Mouse (Mus musculus): Measurements from ENCODE around the gene Prss57. TPM values are rescaled to one million over a fixed set of nuclear protein-coding genes. Genes with fewer than 3 reads are reported as not detected.
A peak's percentile ranks its signal among the peaks of the same experiment; 100 is the strongest.

The Prss57 gene
- polyA plus RNA-seq, 1 experiment: not detected

DNA sequence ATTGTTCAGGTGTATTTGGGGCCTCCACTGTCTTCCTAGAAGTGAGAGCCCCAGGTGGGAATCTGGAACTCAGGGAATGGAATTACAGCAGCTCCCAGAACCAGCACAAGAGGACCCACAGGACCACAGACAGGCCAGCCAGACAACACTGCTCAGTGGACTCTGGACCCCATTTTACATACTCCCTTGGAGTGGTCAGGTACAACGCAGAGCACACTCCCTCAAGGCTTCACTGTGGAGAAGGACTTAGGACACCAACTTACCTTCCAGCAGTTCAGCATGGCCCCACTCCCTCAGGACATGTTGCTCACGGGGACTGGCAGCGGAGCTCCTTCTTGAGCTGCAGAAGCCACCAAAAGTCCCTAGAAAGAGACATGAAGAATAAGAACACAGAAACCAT is 45.4 kb downstream of the Prss57 start:
- H3K4me1 ChIP-seq (ENCODE audit: control insufficient read depth, insufficient read depth, low read length): peaks cover 12% of the 10 kb centered on the region
- H3K27ac ChIP-seq (ENCODE audit: insufficient read depth, low read depth, low read length): no peak overlapping the region
- TF ChIP-seq POLR2A (IDR thresholded peaks at IDR 0.05; ENCODE audit: borderline replicate concordance, low read depth, low read length) (no peak), CTCF (IDR thresholded peaks at IDR 0.05; ENCODE audit: low read depth, low read length) (no peak)
- H3K4me3 ChIP-seq (ENCODE audit: insufficient read depth, low read length): peak overlapping the region; percentile 90

DNA sequence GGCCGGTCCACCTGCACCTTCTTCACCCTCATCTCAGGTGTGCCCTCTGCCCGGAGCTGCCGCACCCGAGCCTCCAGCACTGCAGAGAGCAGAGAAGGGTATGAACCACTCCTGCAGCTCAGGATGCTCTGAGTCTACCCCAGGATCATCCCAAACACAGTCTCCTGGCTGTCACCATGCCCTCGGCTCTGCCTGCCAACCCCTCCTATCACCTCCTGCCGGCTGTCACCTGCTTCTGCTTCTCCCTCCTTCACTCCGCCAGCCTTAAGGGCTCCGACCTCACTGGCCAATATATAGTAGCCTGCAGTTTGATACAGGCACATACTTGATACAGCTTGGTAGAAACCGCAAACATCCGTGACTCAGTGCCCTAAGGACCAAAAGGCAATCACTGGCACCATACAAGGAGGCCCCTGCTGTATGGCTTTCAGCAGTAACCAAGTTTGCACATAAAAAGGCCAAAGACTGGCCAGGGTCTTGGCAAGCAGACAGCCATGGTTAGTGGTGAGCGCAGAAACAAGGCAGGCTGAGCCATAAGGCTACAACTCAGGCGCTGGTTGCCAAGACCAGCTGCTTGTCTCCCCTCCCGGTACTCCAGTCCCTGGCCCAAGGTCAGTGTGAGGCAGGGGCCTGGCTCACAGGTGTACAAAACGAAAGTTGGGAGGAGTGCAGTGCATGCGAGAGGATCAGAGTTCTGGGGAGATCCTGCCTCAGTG is 47.0 kb downstream of the Prss57 start:
- peaks cover 12% of the 10 kb centered on the region for H3K4me1 ChIP-seq (ENCODE audit: control insufficient read depth, insufficient read depth, low read length)
- no peak overlapping the region for H3K4me3 ChIP-seq (ENCODE audit: insufficient read depth, low read length)
- TF ChIP-seq CTCF (IDR thresholded peaks at IDR 0.05; ENCODE audit: low read depth, low read length) (no peak), POLR2A (IDR thresholded peaks at IDR 0.05; ENCODE audit: borderline replicate concordance, low read depth, low read length) (no peak)
- no peak overlapping the region for H3K27ac ChIP-seq (ENCODE audit: insufficient read depth, low read depth, low read length)

DNA sequence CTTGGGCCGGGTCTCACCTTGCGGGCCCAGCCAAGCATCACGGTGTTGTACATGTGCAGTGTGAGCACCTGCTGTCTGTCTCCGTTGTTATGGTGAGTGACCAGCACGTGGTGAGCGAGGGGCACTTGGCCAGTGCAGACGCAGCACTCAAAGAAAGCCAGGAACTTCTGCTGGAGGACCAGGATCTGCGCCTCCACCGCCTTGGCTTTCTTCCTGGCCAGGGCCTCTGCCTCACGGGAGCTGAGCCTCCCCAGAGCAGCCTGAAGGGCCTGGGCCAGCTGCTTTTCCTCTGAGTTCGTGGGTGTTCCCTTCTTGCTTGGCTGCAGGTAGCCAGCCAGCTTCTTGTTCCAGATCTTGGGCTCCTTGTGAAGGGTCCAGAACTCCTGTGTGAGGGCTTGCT is 47.6 kb downstream of the Prss57 start:
- Histone ChIP-seq H3K4me3 (ENCODE audit: insufficient read depth, low read length) (no peak overlapping the region), H3K4me1 (ENCODE audit: control insufficient read depth, insufficient read depth, low read length) (peaks cover 12% of the 10 kb centered on the region), H3K27ac (ENCODE audit: insufficient read depth, low read depth, low read length) (no peak overlapping the region)
- no peak for TF ChIP-seq POLR2A (IDR thresholded peaks at IDR 0.05; ENCODE audit: borderline replicate concordance, low read depth, low read length)
- TF ChIP-seq CTCF (IDR thresholded peaks at IDR 0.05; ENCODE audit: low read depth, low read length): no peak

DNA sequence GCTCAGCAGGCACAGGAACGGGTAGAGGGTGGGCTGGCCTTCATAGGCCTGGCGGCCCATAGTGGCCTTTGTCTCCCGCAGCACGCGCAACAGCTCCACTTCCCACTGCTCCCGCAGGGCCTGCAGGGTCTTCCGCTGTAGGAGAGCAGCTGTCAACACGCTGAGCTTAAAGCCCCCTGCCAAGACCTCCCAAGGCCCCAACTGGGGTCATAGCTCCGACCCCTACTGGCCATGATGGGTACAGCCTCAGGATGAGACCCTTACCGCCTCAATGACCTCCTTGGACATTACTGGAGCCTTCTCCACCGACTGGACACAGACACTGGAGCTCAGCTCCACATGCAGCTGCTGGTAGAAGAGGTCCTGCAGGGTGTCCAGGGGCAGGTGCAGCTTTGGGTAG is 49.9 kb downstream of the Prss57 start:
- Histone ChIP-seq H3K4me1 (ENCODE audit: control insufficient read depth, insufficient read depth, low read length) (peaks cover 7% of the 10 kb centered on the region), H3K27ac (ENCODE audit: insufficient read depth, low read depth, low read length) (no peak overlapping the region), H3K4me3 (ENCODE audit: insufficient read depth, low read length) (no peak overlapping the region)
- TF ChIP-seq POLR2A (IDR thresholded peaks at IDR 0.05; ENCODE audit: borderline replicate concordance, low read depth, low read length) (no peak), CTCF (IDR thresholded peaks at IDR 0.05; ENCODE audit: low read depth, low read length) (no peak)

DNA sequence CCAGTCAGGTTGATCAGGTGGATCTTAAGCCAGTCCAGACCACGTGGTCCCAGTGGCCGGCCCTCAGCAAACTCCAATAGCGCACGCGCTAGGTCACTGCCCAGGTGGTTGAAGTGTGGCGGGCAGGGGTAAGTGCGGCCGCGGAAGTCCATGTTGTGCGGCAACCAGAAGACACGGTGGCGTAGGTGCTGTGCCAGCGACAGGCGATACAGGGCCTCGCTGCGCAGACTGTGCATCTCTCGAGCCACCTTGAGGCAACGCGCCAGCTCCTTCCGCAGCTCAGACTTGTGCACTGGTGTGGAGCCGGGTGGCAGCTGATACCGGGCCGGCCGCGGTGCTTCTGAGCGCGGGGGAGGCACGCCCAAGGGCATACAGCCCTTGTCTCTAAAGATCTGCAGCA is 51.5 kb downstream of the Prss57 start:
- Histone ChIP-seq H3K4me3 (ENCODE audit: insufficient read depth, low read length) (no peak overlapping the region), H3K27ac (ENCODE audit: insufficient read depth, low read depth, low read length) (no peak overlapping the region), H3K4me1 (ENCODE audit: control insufficient read depth, insufficient read depth, low read length) (no peaks in the 10 kb centered on the region)
- TF ChIP-seq CTCF (IDR thresholded peaks at IDR 0.05; ENCODE audit: low read depth, low read length) (no peak), POLR2A (IDR thresholded peaks at IDR 0.05; ENCODE audit: borderline replicate concordance, low read depth, low read length) (no peak)

- Histone ChIP-seq H3K4me3 (ENCODE audit: insufficient read depth, low read length) (no peak overlapping the region), H3K4me1 (ENCODE audit: control insufficient read depth, insufficient read depth, low read length) (no peaks in the 10 kb centered on the region), H3K27ac (ENCODE audit: insufficient read depth, low read depth, low read length) (no peak overlapping the region)
- TF ChIP-seq POLR2A (IDR thresholded peaks at IDR 0.05; ENCODE audit: borderline replicate concordance, low read depth, low read length) (no peak), CTCF (IDR thresholded peaks at IDR 0.05; ENCODE audit: low read depth, low read length) (no peak)
Measured at GRCm38 (mm10) chr10:79738259-79738658, 52.5 kb downstream of the Prss57 start.

DNA sequence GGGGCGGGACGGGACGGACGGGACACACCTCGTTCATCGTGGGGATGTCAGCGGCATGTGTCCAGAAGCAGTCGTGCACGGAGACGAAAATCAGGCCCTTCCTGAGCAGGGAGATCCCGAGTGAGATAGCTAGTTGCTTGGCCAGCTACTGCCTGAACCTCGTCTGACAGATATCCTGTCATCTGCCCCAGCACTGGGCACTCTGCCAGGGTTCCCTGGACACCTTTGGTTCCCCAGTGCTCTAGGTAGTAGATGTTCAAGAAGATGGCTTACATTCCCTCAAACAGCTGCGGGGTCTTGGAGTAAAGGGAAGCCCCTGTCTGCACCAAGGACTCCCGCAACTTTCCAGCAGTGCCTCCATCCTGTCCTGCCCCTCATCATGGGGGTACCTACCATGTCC is 54.1 kb downstream of the Prss57 start:
- no peak overlapping the region for H3K4me3 ChIP-seq (ENCODE audit: insufficient read depth, low read length)
- H3K27ac ChIP-seq (ENCODE audit: insufficient read depth, low read depth, low read length): no peak overlapping the region
- no peaks in the 10 kb centered on the region for H3K4me1 ChIP-seq (ENCODE audit: control insufficient read depth, insufficient read depth, low read length)
- TF ChIP-seq POLR2A (IDR thresholded peaks at IDR 0.05; ENCODE audit: borderline replicate concordance, low read depth, low read length): no peak
- TF ChIP-seq CTCF (IDR thresholded peaks at IDR 0.05; ENCODE audit: low read depth, low read length): no peak

DNA sequence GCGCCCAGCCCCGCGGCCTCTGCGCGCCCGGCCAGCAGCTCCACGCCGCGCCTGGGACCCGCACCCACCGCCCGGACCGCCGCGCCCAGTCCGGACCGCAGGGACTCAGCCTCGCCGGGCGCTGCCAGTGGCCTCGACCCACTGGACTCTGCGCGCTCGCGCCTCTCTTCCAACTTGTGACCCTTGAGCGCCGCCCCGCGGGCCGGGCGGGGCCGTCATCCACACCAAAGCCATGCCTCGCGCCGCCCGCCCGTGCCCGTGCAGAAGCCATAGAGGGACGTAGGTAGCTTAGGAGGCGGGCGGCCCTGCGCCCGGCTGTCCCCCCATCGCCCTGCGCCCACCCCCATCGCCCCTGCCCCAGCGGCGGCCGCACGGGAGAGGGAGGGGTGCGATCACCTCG is 55.4 kb downstream of the Prss57 start:
- no peak overlapping the region for H3K4me3 ChIP-seq (ENCODE audit: insufficient read depth, low read length)
- H3K4me1 ChIP-seq (ENCODE audit: control insufficient read depth, insufficient read depth, low read length): no peaks in the 10 kb centered on the region
- no peak for TF ChIP-seq POLR2A (IDR thresholded peaks at IDR 0.05; ENCODE audit: borderline replicate concordance, low read depth, low read length)
- TF ChIP-seq CTCF (IDR thresholded peaks at IDR 0.05; ENCODE audit: low read depth, low read length): no peak
- H3K27ac ChIP-seq (ENCODE audit: insufficient read depth, low read depth, low read length): no peak overlapping the region

DNA sequence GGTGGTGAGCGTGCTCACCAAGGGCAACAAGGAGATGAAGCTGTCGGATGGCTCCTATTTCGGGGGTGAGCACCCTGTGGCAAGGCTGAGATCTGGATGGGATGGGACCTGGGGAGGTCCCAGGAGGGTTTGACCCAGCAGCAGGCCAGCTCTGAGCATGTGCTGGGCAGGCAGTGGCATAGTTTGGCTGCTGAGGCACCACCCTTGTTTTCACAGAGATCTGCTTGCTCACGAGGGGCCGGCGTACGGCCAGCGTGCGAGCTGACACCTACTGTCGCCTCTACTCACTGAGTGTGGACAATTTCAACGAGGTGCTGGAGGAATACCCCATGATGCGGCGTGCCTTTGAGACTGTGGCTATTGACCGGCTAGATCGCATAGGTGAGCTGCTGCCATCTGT is 56.9 kb downstream of the Prss57 start:
- no peak overlapping the region for H3K4me3 ChIP-seq (ENCODE audit: insufficient read depth, low read length)
- TF ChIP-seq CTCF (IDR thresholded peaks at IDR 0.05; ENCODE audit: low read depth, low read length) (no peak), POLR2A (IDR thresholded peaks at IDR 0.05; ENCODE audit: borderline replicate concordance, low read depth, low read length) (no peak)

GRCm38 (mm10) chr10:79732500-79732899 is 58.3 kb downstream of the Prss57 start:
- no peak overlapping the region for H3K27ac ChIP-seq (ENCODE audit: insufficient read depth, low read depth, low read length)
- TF ChIP-seq POLR2A (IDR thresholded peaks at IDR 0.05; ENCODE audit: borderline replicate concordance, low read depth, low read length): no peak
- TF ChIP-seq CTCF (IDR thresholded peaks at IDR 0.05; ENCODE audit: low read depth, low read length): peak; percentile 45; the same call in 1 of the 2 replicates
- no peaks in the 10 kb centered on the region for H3K4me1 ChIP-seq (ENCODE audit: control insufficient read depth, insufficient read depth, low read length)
- no peak overlapping the region for H3K4me3 ChIP-seq (ENCODE audit: insufficient read depth, low read length)

More for the DNA sequence above, 56.9 kb downstream of the Prss57 start:
- Histone ChIP-seq H3K4me1 (ENCODE audit: control insufficient read depth, insufficient read depth, low read length) (no peaks in the 10 kb centered on the region), H3K27ac (ENCODE audit: insufficient read depth, low read depth, low read length) (no peak overlapping the region)

Other genes with a start within 250 kb of the Prss57 start
- 32.1 and 35.1 TPM in 2 replicates for gene Mier2, start 235.8 kb downstream of the Prss57 start, polyA plus RNA-seq (2012; ENCODE audit: insufficient read depth, insufficient read length, missing spikeins)
- gene Theg, start 203.6 kb downstream of the Prss57 start, polyA plus RNA-seq (2012; ENCODE audit: insufficient read depth, insufficient read length, missing spikeins): not detected in 2 replicates
- gene C2cd4c, start 176.9 kb downstream of the Prss57 start, polyA plus RNA-seq (2012; ENCODE audit: insufficient read depth, insufficient read length, missing spikeins): 0.29 TPM in 1 of 2 replicates, not detected in the other
- gene Shc2, start 153.0 kb downstream of the Prss57 start, polyA plus RNA-seq (2012; ENCODE audit: insufficient read depth, insufficient read length, missing spikeins): 0.40 and 0.71 TPM in 2 replicates
- not detected in 2 replicates for gene Odf3l2, start 145.2 kb downstream of the Prss57 start, polyA plus RNA-seq (2012; ENCODE audit: insufficient read depth, insufficient read length, missing spikeins)
- not detected in 2 replicates for gene Madcam1, start 126.4 kb downstream of the Prss57 start, polyA plus RNA-seq (2012; ENCODE audit: insufficient read depth, insufficient read length, missing spikeins)
- 32.7 and 36.2 TPM in 2 replicates for gene Tpgs1, start 121.6 kb downstream of the Prss57 start, polyA plus RNA-seq (2012; ENCODE audit: insufficient read depth, insufficient read length, missing spikeins)
- gene Cdc34, start 108.8 kb downstream of the Prss57 start, polyA plus RNA-seq (2012; ENCODE audit: insufficient read depth, insufficient read length, missing spikeins): 74.9 and 77.1 TPM in 2 replicates
- 0.84 TPM in 1 of 2 replicates, not detected in the other for gene Gzmm, start 101.9 kb downstream of the Prss57 start, polyA plus RNA-seq (2012; ENCODE audit: insufficient read depth, insufficient read length, missing spikeins)
- gene Bsg, start 86.5 kb downstream of the Prss57 start, polyA plus RNA-seq (2012; ENCODE audit: insufficient read depth, insufficient read length, missing spikeins): 300 and 307 TPM in 2 replicates
- gene Hcn2, start 74.3 kb downstream of the Prss57 start, polyA plus RNA-seq (2012; ENCODE audit: insufficient read depth, insufficient read length, missing spikeins): 0.86 and 1.3 TPM in 2 replicates
- gene Polrmt, start 44.4 kb downstream of the Prss57 start, polyA plus RNA-seq (2012; ENCODE audit: insufficient read depth, insufficient read length, missing spikeins): 18.8 and 19.8 TPM in 2 replicates
- not detected in 2 replicates for gene Fgf22, start 35.9 kb downstream of the Prss57 start, polyA plus RNA-seq (2012; ENCODE audit: insufficient read depth, insufficient read length, missing spikeins)
- 23.3 and 27.6 TPM in 2 replicates for gene Rnf126, start 24.0 kb downstream of the Prss57 start, polyA plus RNA-seq (2012; ENCODE audit: insufficient read depth, insufficient read length, missing spikeins)
- 1.0 and 1.1 TPM in 2 replicates for gene Fstl3, start 13.7 kb downstream of the Prss57 start, polyA plus RNA-seq (2012; ENCODE audit: insufficient read depth, insufficient read length, missing spikeins)
- 2.9 and 3.4 TPM in 2 replicates for gene Palm, start 2.6 kb upstream of the Prss57 start, polyA plus RNA-seq (2012; ENCODE audit: insufficient read depth, insufficient read length, missing spikeins)
- 0.91 TPM in 1 of 2 replicates, not detected in the other for gene Misp, start 30.0 kb upstream of the Prss57 start, polyA plus RNA-seq (2012; ENCODE audit: insufficient read depth, insufficient read length, missing spikeins)
- gene Ptbp1, start 63.5 kb upstream of the Prss57 start, polyA plus RNA-seq (2012; ENCODE audit: insufficient read depth, insufficient read length, missing spikeins): 129 and 141 TPM in 2 replicates
- gene Prtn3, start 83.5 kb upstream of the Prss57 start, polyA plus RNA-seq (2012; ENCODE audit: insufficient read depth, insufficient read length, missing spikeins): not detected in 2 replicates
- gene Plppr3, start 83.7 kb upstream of the Prss57 start, polyA plus RNA-seq (2012; ENCODE audit: insufficient read depth, insufficient read length, missing spikeins): not detected in 2 replicates
- 0.75 TPM in 1 of 2 replicates, not detected in the other for gene Elane, start 95.3 kb upstream of the Prss57 start, polyA plus RNA-seq (2012; ENCODE audit: insufficient read depth, insufficient read length, missing spikeins)
- 1.3 TPM in 1 of 2 replicates, not detected in the other for gene Cfd, start 99.9 kb upstream of the Prss57 start, polyA plus RNA-seq (2012; ENCODE audit: insufficient read depth, insufficient read length, missing spikeins)
- 14.6 and 19.3 TPM in 2 replicates for gene Med16, start 118.0 kb upstream of the Prss57 start, polyA plus RNA-seq (2012; ENCODE audit: insufficient read depth, insufficient read length, missing spikeins)
- not detected in 2 replicates for gene Gm26602, start 119.9 kb upstream of the Prss57 start, polyA plus RNA-seq (2012; ENCODE audit: insufficient read depth, insufficient read length, missing spikeins)
- gene Kiss1r, start 126.0 kb upstream of the Prss57 start, polyA plus RNA-seq (2012; ENCODE audit: insufficient read depth, insufficient read length, missing spikeins): 0.67 and 0.71 TPM in 2 replicates
- 87.2 and 90.4 TPM in 2 replicates for gene R3hdm4, start 130.2 kb upstream of the Prss57 start, polyA plus RNA-seq (2012; ENCODE audit: insufficient read depth, insufficient read length, missing spikeins)
- 15.4 and 17.8 TPM in 2 replicates for gene Arid3a, start 136.1 kb upstream of the Prss57 start, polyA plus RNA-seq (2012; ENCODE audit: insufficient read depth, insufficient read length, missing spikeins)
- gene Wdr18, start 169.2 kb upstream of the Prss57 start, polyA plus RNA-seq (2012; ENCODE audit: insufficient read depth, insufficient read length, missing spikeins): 32.2 and 35.8 TPM in 2 replicates
- 0.65 and 0.91 TPM in 2 replicates for gene Grin3b, start 179.8 kb upstream of the Prss57 start, polyA plus RNA-seq (2012; ENCODE audit: insufficient read depth, insufficient read length, missing spikeins)
- gene Tmem259, start 193.4 kb upstream of the Prss57 start, polyA plus RNA-seq (2012; ENCODE audit: insufficient read depth, insufficient read length, missing spikeins): 86.5 and 101 TPM in 2 replicates
- gene Cnn2, start 197.6 kb upstream of the Prss57 start, polyA plus RNA-seq (2012; ENCODE audit: insufficient read depth, insufficient read length, missing spikeins): 37.5 and 41.5 TPM in 2 replicates
- 24.6 and 27.5 TPM in 2 replicates for gene Abca7, start 205.5 kb upstream of the Prss57 start, polyA plus RNA-seq (2012; ENCODE audit: insufficient read depth, insufficient read length, missing spikeins)
- gene Arhgap45, start 225.7 kb upstream of the Prss57 start, polyA plus RNA-seq (2012; ENCODE audit: insufficient read depth, insufficient read length, missing spikeins): 218 TPM in 2 replicates
- gene Polr2e, start 248.8 kb upstream of the Prss57 start, polyA plus RNA-seq (2012; ENCODE audit: insufficient read depth, insufficient read length, missing spikeins): 53.0 and 55.5 TPM in 2 replicates

All from bone marrow macrophage, adult 2 months (primary cell).